35 mouse cellular contexts compared by ENCODE assay signal in the genomic region with DNA sequence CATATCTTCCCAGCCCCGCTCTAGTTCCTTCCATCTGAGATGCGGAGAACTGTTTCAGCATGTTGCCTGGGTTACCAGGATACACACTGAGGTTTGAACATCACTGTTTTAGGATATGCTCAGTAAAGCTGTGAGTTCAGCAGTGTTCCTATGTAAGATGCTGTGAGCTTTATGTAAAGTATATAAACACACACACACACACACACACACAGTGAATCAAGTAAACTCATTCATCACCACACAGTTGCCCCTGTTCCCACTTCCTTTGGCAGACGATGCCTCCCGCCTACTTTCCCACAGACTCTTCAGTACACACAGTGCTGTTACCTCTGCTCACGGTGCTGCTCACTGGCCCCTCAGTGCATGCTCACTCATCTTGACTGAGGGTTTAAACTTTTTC. TPM values are rescaled to one million over a fixed set of nuclear protein-coding genes. Genes with fewer than 3 reads are reported as not detected.
DNase-seq lines count a peak whose midpoint lies in the region; ATAC-seq and TF ChIP-seq lines count a peak whose summit lies in the region.
"Had no signal": no experiment of that assay in that cellular context is flagged by ENCODE, and none has a peak within 500 bp of the region (broad histone marks: within the 10 kb centered on the region; RNA-seq: fewer than 3 reads in every experiment).

No protein-coding gene starts in this region.

- no peak overlapping the region for H3K27ac ChIP-seq in forebrain, postnatal 0 days (ENCODE audit: low read depth, low read length)
- no peak overlapping the region for H3K27ac ChIP-seq in forebrain, embryonic 16.5 days (ENCODE audit: low read length)
- H3K27ac ChIP-seq: embryonic facial prominence, embryonic 12.5 days; embryonic facial prominence, embryonic 15.5 days; forebrain, embryonic 12.5 days; hindbrain, embryonic 10.5 days; hindbrain, embryonic 13.5 days; intestine, embryonic 15.5 days had no signal

- H3K4me1 ChIP-seq in forebrain, postnatal 0 days (ENCODE audit: insufficient read depth), result no peaks in the 10 kb centered on the region
- no peaks in the 10 kb centered on the region for H3K4me1 ChIP-seq in forebrain, embryonic 16.5 days (replicated peaks; ENCODE audit: control insufficient read depth, insufficient read depth, low read length)
- H3K4me1 ChIP-seq: forebrain, embryonic 12.5 days; intestine, embryonic 15.5 days had no signal

- H3K36me3 ChIP-seq in forebrain, postnatal 0 days (ENCODE audit: insufficient read depth), result no peaks in the 10 kb centered on the region
- H3K36me3 ChIP-seq in forebrain, embryonic 16.5 days (ENCODE audit: control insufficient read depth, insufficient read depth), result no peaks in the 10 kb centered on the region
- H3K36me3 ChIP-seq: embryonic facial prominence, embryonic 12.5 days; embryonic facial prominence, embryonic 15.5 days; forebrain, embryonic 12.5 days; G1E; hindbrain, embryonic 10.5 days; hindbrain, embryonic 13.5 days; intestine, embryonic 15.5 days had no signal

- H3K9ac ChIP-seq in forebrain, postnatal 0 days, result no peak overlapping the region
- no peak overlapping the region for H3K9ac ChIP-seq in forebrain, embryonic 16.5 days (replicated peaks; ENCODE audit: low read depth, low read length)
- H3K9ac ChIP-seq: embryonic facial prominence, embryonic 12.5 days; embryonic facial prominence, embryonic 15.5 days; forebrain, embryonic 12.5 days; hindbrain, embryonic 13.5 days; intestine, embryonic 15.5 days had no signal

- peak; percentile 39 for DNase-seq in forebrain, postnatal 0 days
- peak; percentile 33 for DNase-seq in heart, adult 11 months
- DNase-seq in heart, postnatal 25 days (ENCODE audit: low spot score), result no peak
- peak; percentile 18 to 82 for DNase-seq in left cerebral cortex, postnatal 14 days (ENCODE audit: low spot score in 2 of 2)
- no peak for DNase-seq in left cerebral cortex, adult 8-10 months (ENCODE audit: low spot score in 2 of 2)
- DNase-seq in brain, adult 2 months (ENCODE audit: low read depth, low spot score), result peak; percentile 56
- DNase-seq: adrenal gland, postnatal 10 days; adrenal gland, postnatal 36 days; B cell, adult 2 months; cerebellum, adult 11 months; cerebellum, adult 2 months; cerebellum, adult 9-11 months; cerebellum, postnatal 25 days; gastrocnemius, postnatal 10 days; gastrocnemius, postnatal 36 days; heart, postnatal 36 days had no signal

- 57% methylated on average over 5 of the region's 5 CpGs for WGBS in forebrain, postnatal 0 days
- 69% methylated on average over 5 of the region's 5 CpGs for WGBS in forebrain, embryonic 16.5 days

- no peak overlapping the region for H3K4me2 ChIP-seq in forebrain, postnatal 0 days (ENCODE audit: low read depth)
- H3K4me2 ChIP-seq in forebrain, embryonic 16.5 days (ENCODE audit: low read length), result no peak overlapping the region
- H3K4me2 ChIP-seq: embryonic facial prominence, embryonic 12.5 days; embryonic facial prominence, embryonic 15.5 days; forebrain, embryonic 12.5 days; heart, embryonic 11.5 days; hindbrain, embryonic 13.5 days; intestine, embryonic 15.5 days had no signal

- H3K27me3 ChIP-seq in forebrain, postnatal 0 days (ENCODE audit: insufficient read depth, low read length), result no peaks in the 10 kb centered on the region
- H3K27me3 ChIP-seq in forebrain, embryonic 16.5 days (replicated peaks; ENCODE audit: control insufficient read depth, insufficient read depth, low read length), result no peaks in the 10 kb centered on the region
- H3K27me3 ChIP-seq: CH12.LX; embryonic facial prominence, embryonic 12.5 days; embryonic facial prominence, embryonic 15.5 days; forebrain, embryonic 12.5 days; intestine, embryonic 15.5 days had no signal

- TF ChIP-seq CTCF in forebrain, postnatal 0 days (IDR thresholded peaks at IDR 0.05; ENCODE audit: low read depth), result no peak

- peak; percentile 71 for ATAC-seq in forebrain, postnatal 0 days
- ATAC-seq in forebrain, embryonic 16.5 days, result no peak; the same call in 1 of the 2 replicates
- no peak for ATAC-seq in megakaryocyte, adult 5-6 weeks (ENCODE audit: poor library complexity, severe bottlenecking)
- ATAC-seq: hindbrain, embryonic 16.5 days; intestine, embryonic 15.5 days; Patski had no signal

- intact Hi-C loops in heart, postnatal 25 days (cut with DNase I), result no loop called here
- intact Hi-C loops in left cerebral cortex, postnatal 14 days (cut with DNase I), result no loop called here

- no peak overlapping the region for H3K4me3 ChIP-seq in forebrain, postnatal 0 days (ENCODE audit: low read depth, low read length)
- no peak overlapping the region for H3K4me3 ChIP-seq in forebrain, embryonic 16.5 days (replicated peaks; ENCODE audit: low read length)
- H3K4me3 ChIP-seq: embryonic facial prominence, embryonic 12.5 days; embryonic facial prominence, embryonic 15.5 days; forebrain, embryonic 12.5 days; hindbrain, embryonic 10.5 days; hindbrain, embryonic 13.5 days; intestine, embryonic 15.5 days had no signal

- no peaks in the 10 kb centered on the region for H3K9me3 ChIP-seq in forebrain, postnatal 0 days (ENCODE audit: low read length)
- no peaks in the 10 kb centered on the region for H3K9me3 ChIP-seq in forebrain, embryonic 16.5 days (ENCODE audit: control insufficient read depth, low read length)
- H3K9me3 ChIP-seq: embryonic facial prominence, embryonic 12.5 days; embryonic facial prominence, embryonic 15.5 days; forebrain, embryonic 12.5 days; hindbrain, embryonic 10.5 days; hindbrain, embryonic 13.5 days; intestine, embryonic 15.5 days had no signal

RNA-seq across cellular contexts. Expression of gene Dmrt2, which starts 19.7 kb away (rescaled TPM):
- 2.6 and 3.5 TPM in 2 replicates for total RNA-seq in forebrain, postnatal 0 days (2014; rRNA removed)
- 1.8 and 2.1 TPM in 2 replicates for polyA plus RNA-seq in forebrain, postnatal 0 days (2015; fragmentation: Nextera tagmentation; extraction: Ambion mirVana)
- 0.86 and 2.1 TPM in 2 replicates for polyA plus RNA-seq in forebrain, embryonic 16.5 days (2015; fragmentation: Nextera tagmentation; extraction: Ambion mirVana)
- under 1 TPM; 0.14 to 0.18 TPM for total RNA-seq in heart, postnatal 25 days (2021)
- total RNA-seq in left cerebral cortex, postnatal 14 days (2021), result 1 to 10 TPM; 1.6 to 1.9 TPM
- 1 to 10 TPM; 1.1 to 1.8 (median 1.6) TPM for total RNA-seq in left cerebral cortex, adult 8-10 months (2022)
- total RNA-seq in megakaryocyte, adult 5-6 weeks (2015), result not detected in 2 replicates
- not detected in 2 replicates for total RNA-seq in megakaryocyte, adult 5-6 weeks (2017)
- total RNA-seq: CH12.LX; common myeloid progenitor, adult 5-6 weeks; G1E; heart, postnatal 36 days had no signal
- polyA plus RNA-seq: cerebellum, adult 2 months; G1E; heart, postnatal 0 days; hindbrain, embryonic 16.5 days; Patski had no signal

RNA-seq across cellular contexts. Expression of gene Dmrt3, which starts 42.5 kb away (rescaled TPM):
- 1.5 and 1.8 TPM in 2 replicates for total RNA-seq in forebrain, postnatal 0 days (2014; rRNA removed)
- 1.5 and 2.1 TPM in 2 replicates for polyA plus RNA-seq in forebrain, postnatal 0 days (2015; fragmentation: Nextera tagmentation; extraction: Ambion mirVana)
- polyA plus RNA-seq in forebrain, embryonic 16.5 days (2015; fragmentation: Nextera tagmentation; extraction: Ambion mirVana), result 1.7 and 2.6 TPM in 2 replicates
- not detected for total RNA-seq in heart, postnatal 25 days (2021)
- not detected for total RNA-seq in left cerebral cortex, postnatal 14 days (2021)
- not detected for total RNA-seq in left cerebral cortex, adult 8-10 months (2022)
- not detected in 2 replicates for total RNA-seq in megakaryocyte, adult 5-6 weeks (2015)
- total RNA-seq in megakaryocyte, adult 5-6 weeks (2017), result not detected in 2 replicates
- total RNA-seq: adrenal gland, adult 18-20 months; adrenal gland, postnatal 10 days; adrenal gland, postnatal 36 days; CH12.LX; common myeloid progenitor, adult 5-6 weeks; gastrocnemius, adult 18-20 months; gastrocnemius, postnatal 10 days; gastrocnemius, postnatal 36 days; granulocyte monocyte progenitor cell, adult 5-6 weeks; heart, adult 8-10 months; heart, postnatal 36 days had no signal
- polyA plus RNA-seq: G1E; heart, postnatal 0 days; Patski had no signal

Comparison
In these comparisons a context has a peak if more than half of its experiments do, and no peak if none do; other contexts are left out.
1. DNase-seq: peak in forebrain, postnatal 0 days (single experiment), heart, adult 11 months (single experiment), left cerebral cortex, postnatal 14 days (2 of 2) and brain, adult 2 months (single experiment); none in heart, postnatal 25 days (single experiment) and left cerebral cortex, adult 8-10 months (0 of 2).